Mouse (Mus musculus) testis, adult 2 months (tissue): ENCODE measurements around the gene Dus4l.

Source experiments
- CTCF ChIP-seq: fragments of 200-500 bp; IDR thresholded peaks from 2 replicates; pipeline ENCODE4 v1.5.1; 2012; ENCODE audit warnings: low read depth, mild to moderate bottlenecking, inconsistent platforms, low read length, moderate library complexity; ENCODE audit not compliant: control insufficient read depth, insufficient read depth, insufficient replicate concordance
- POLR2A ChIP-seq: fragments of 200-500 bp; IDR thresholded peaks from 2 replicates; pipeline ENCODE4 v1.6.1; 2012; ENCODE audit warnings: low read depth, mild to moderate bottlenecking, inconsistent platforms, low read length, moderate library complexity; ENCODE audit not compliant: control insufficient read depth

- no peak for TF ChIP-seq POLR2A
- TF ChIP-seq CTCF: no peak
Measured at GRCm38 (mm10) chr12:31665999-31666398, 11.4 kb upstream of the Dus4l start.
